Mouse (Mus musculus): Measurements from ENCODE around the gene Esrrg. TPM values are rescaled to one million over a fixed set of nuclear protein-coding genes. Genes with fewer than 3 reads are reported as not detected.

The Esrrg gene
- polyA plus RNA-seq, 1 experiment from 2014 or later = 1.0 TPM

GRCm38 (mm10) chr1:188008476-188008875, 399.9 kb downstream of the Esrrg start:
- H3K9ac ChIP-seq (ENCODE audit: low read length) = no peak overlapping the region
- H3K27me3 ChIP-seq (ENCODE audit: control insufficient read depth, insufficient read depth, low read depth, low read length) = no peaks in the 10 kb centered on the region; the same call in 1 of the 2 replicates
- no peak for ATAC-seq (ENCODE audit: low read depth)
- H3K4me1 ChIP-seq (replicated peaks; ENCODE audit: control insufficient read depth, insufficient read depth, low read length) = peaks cover 4% of the 10 kb centered on the region; the same call in 1 of the 2 replicates
- WGBS = 51% methylated on average over 13 of the region's 13 CpGs
- H3K9me3 ChIP-seq (ENCODE audit: control insufficient read depth, low read length) = no peaks in the 10 kb centered on the region
- H3K4me2 ChIP-seq (ENCODE audit: low read depth, low read length) = no peak overlapping the region
- H3K4me3 ChIP-seq (ENCODE audit: low read length) = no peak overlapping the region
- no peaks in the 10 kb centered on the region for H3K36me3 ChIP-seq (ENCODE audit: control insufficient read depth, insufficient read depth, low read length)
- H3K27ac ChIP-seq (ENCODE audit: low read length) = no peak overlapping the region

GRCm38 (mm10) chr1:188009868-188010267, 401.3 kb downstream of the Esrrg start:
- no peak for ATAC-seq (ENCODE audit: low read depth)
- H3K9me3 ChIP-seq (ENCODE audit: control insufficient read depth, low read length) = no peaks in the 10 kb centered on the region
- 77% methylated on average over 5 of the region's 5 CpGs for WGBS
- no peak overlapping the region for H3K4me3 ChIP-seq (ENCODE audit: low read length)
- no peak overlapping the region for H3K27ac ChIP-seq (ENCODE audit: low read length)
- no peaks in the 10 kb centered on the region for H3K36me3 ChIP-seq (ENCODE audit: control insufficient read depth, insufficient read depth, low read length)
- no peaks in the 10 kb centered on the region; the same call in 1 of the 2 replicates for H3K27me3 ChIP-seq (ENCODE audit: control insufficient read depth, insufficient read depth, low read depth, low read length)
- H3K4me1 ChIP-seq (replicated peaks; ENCODE audit: control insufficient read depth, insufficient read depth, low read length) = peaks cover 4% of the 10 kb centered on the region; the same call in 1 of the 2 replicates
- H3K9ac ChIP-seq (ENCODE audit: low read length) = no peak overlapping the region
- no peak overlapping the region for H3K4me2 ChIP-seq (ENCODE audit: low read depth, low read length)

DNA sequence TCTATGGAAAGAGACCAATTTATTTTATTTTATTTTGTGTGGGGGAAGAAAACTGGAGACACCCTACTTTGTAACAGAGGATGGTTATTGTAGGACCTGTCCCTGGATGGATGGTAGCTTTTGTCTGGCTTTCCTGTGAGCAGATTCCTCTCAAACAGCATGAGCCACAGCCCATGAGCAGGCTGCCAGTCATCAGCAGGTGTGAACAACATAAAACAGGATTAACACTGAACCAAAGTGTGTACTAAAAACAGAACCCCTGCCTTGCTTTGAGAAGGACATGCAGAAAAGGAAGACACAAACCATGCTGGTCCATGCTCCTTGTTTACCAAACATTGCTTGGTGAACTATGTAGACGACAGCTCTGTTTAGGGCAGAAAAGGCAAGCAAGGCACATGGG, 402.3 kb downstream of the Esrrg start:
- no peak overlapping the region for H3K27ac ChIP-seq (ENCODE audit: low read length)
- H3K9me3 ChIP-seq (ENCODE audit: control insufficient read depth, low read length) = no peaks in the 10 kb centered on the region
- H3K4me1 ChIP-seq (replicated peaks; ENCODE audit: control insufficient read depth, insufficient read depth, low read length) = peaks cover 4% of the 10 kb centered on the region; the same call in 1 of the 2 replicates
- H3K36me3 ChIP-seq (ENCODE audit: control insufficient read depth, insufficient read depth, low read length) = no peaks in the 10 kb centered on the region
- no peak for ATAC-seq (ENCODE audit: low read depth)
- 66% methylated on average over 1 of the region's 1 CpGs for WGBS
- no peak overlapping the region for H3K4me2 ChIP-seq (ENCODE audit: low read depth, low read length)
- no peak overlapping the region for H3K9ac ChIP-seq (ENCODE audit: low read length)
- H3K27me3 ChIP-seq (ENCODE audit: control insufficient read depth, insufficient read depth, low read depth, low read length) = no peaks in the 10 kb centered on the region; the same call in 1 of the 2 replicates
- H3K4me3 ChIP-seq (ENCODE audit: low read length) = no peak overlapping the region

DNA sequence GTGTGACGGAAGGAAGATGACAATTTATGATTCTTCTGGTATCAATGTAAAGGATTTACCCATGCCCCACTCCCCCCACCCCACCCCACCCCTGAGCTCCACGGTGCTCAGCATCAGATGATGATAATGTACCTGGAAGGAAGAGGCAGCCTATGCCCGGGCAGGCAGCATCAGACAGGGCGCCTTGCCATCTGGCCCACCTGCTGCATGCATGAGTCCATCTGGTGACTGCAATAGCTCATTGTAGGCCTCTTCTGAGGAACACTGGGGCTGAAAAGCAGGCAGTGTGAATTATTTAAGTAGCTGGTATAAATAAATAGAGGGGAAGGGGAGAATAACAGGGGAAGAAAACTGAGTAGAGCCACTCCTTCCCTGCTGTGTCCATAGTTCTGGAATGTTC, 405.8 kb downstream of the Esrrg start:
- no peak for ATAC-seq (ENCODE audit: low read depth)
- Histone ChIP-seq H3K4me2 (ENCODE audit: low read depth, low read length) (no peak overlapping the region), H3K4me3 (ENCODE audit: low read length) (no peak overlapping the region), H3K27me3 (ENCODE audit: control insufficient read depth, insufficient read depth, low read depth, low read length) (no peaks in the 10 kb centered on the region), H3K36me3 (ENCODE audit: control insufficient read depth, insufficient read depth, low read length) (no peaks in the 10 kb centered on the region), H3K9me3 (ENCODE audit: control insufficient read depth, low read length) (no peaks in the 10 kb centered on the region), H3K27ac (ENCODE audit: low read length) (no peak overlapping the region), H3K4me1 (replicated peaks; ENCODE audit: control insufficient read depth, insufficient read depth, low read length) (no peaks in the 10 kb centered on the region), H3K9ac (ENCODE audit: low read length) (no peak overlapping the region)
- 60% methylated on average over 4 of the region's 4 CpGs for WGBS

DNA sequence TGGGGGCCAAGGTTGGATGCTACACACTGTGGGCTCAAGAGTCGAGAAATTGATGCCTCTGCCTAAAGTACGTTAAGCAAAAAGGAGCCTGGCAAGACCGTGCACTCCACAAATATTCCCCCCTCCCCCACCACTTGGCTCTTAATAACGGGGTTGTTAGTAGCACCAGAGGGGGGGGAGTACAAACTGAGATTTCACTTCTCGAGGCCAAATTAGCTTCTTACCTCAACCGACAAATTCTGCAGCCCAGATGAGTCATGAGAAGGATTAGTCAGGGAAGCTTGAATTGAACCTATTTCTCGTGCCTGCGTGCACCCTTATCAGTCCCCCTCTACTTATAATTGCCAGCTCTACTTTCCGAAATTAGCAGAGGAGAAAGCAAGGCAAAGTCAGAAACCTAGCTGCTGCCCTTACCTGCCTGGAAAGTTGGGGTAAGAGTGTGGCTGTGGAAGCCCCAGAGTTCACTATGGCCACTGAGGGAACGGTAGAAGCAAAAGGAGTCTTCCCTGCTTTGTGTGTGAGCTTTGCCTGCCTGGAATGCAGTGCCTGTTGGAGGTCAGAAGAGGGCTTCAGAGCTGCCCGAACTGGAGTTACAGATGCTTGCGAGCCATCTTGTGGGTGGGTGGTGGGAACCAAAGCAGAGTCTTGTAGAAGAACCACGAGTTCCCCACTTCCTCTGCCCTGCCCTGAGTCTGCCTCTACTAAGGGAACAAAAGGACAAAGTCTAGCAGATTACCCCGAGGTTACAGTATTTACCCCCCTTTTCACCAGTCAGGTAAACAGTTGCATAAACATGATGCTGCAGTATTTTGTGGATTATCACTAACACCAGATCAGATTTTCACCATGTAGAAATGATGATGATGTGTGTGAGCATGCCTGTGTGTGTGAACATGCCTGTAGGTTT, 409.6 kb downstream of the Esrrg start:
- Histone ChIP-seq H3K4me3 (ENCODE audit: low read length) (no peak overlapping the region), H3K4me1 (replicated peaks; ENCODE audit: control insufficient read depth, insufficient read depth, low read length) (no peaks in the 10 kb centered on the region), H3K36me3 (ENCODE audit: control insufficient read depth, insufficient read depth, low read length) (no peaks in the 10 kb centered on the region), H3K9ac (ENCODE audit: low read length) (no peak overlapping the region), H3K4me2 (ENCODE audit: low read depth, low read length) (no peak overlapping the region), H3K9me3 (ENCODE audit: control insufficient read depth, low read length) (no peaks in the 10 kb centered on the region), H3K27me3 (ENCODE audit: control insufficient read depth, insufficient read depth, low read depth, low read length) (no peaks in the 10 kb centered on the region), H3K27ac (ENCODE audit: low read length) (no peak overlapping the region)
- 47% methylated on average over 14 of the region's 14 CpGs for WGBS
- ATAC-seq (ENCODE audit: low read depth) = no peak

- 79% methylated on average over 8 of the region's 8 CpGs for WGBS
- Histone ChIP-seq H3K9ac (ENCODE audit: low read length) (no peak overlapping the region), H3K4me3 (ENCODE audit: low read length) (no peak overlapping the region), H3K4me2 (ENCODE audit: low read depth, low read length) (no peak overlapping the region), H3K36me3 (ENCODE audit: control insufficient read depth, insufficient read depth, low read length) (no peaks in the 10 kb centered on the region), H3K4me1 (replicated peaks; ENCODE audit: control insufficient read depth, insufficient read depth, low read length) (no peaks in the 10 kb centered on the region), H3K27me3 (ENCODE audit: control insufficient read depth, insufficient read depth, low read depth, low read length) (no peaks in the 10 kb centered on the region), H3K9me3 (ENCODE audit: control insufficient read depth, low read length) (no peaks in the 10 kb centered on the region), H3K27ac (ENCODE audit: low read length) (no peak overlapping the region)
- ATAC-seq (ENCODE audit: low read depth) = no peak
Measured at GRCm38 (mm10) chr1:188029205-188029604, 420.6 kb downstream of the Esrrg start.

DNA sequence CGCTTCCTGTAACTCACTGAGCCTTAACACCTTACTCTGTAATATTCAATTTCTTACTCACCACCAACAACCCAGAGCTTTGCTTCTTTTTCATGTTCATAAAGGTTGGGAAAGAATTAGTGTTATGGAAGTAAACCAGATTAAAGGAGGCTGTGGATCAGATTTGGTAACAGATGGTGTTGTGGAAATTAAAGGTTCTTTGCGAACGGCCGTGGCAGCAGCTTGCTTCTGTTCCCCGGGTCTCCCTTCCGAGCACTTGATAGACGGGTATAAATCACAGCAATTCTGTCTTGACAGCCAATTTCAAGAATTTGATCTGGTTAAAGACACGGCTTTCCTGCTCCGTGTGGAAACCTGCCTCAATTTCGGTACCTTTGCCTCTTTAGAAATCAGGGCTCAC, 421.5 kb downstream of the Esrrg start:
- no peak overlapping the region for H3K9ac ChIP-seq (ENCODE audit: low read length)
- H3K4me2 ChIP-seq (ENCODE audit: low read depth, low read length) = no peak overlapping the region
- no peak for ATAC-seq (ENCODE audit: low read depth)
- H3K4me3 ChIP-seq (ENCODE audit: low read length) = no peak overlapping the region
- H3K27ac ChIP-seq (ENCODE audit: low read length) = no peak overlapping the region
- WGBS = 51% methylated on average over 10 of the region's 10 CpGs
- H3K27me3 ChIP-seq (ENCODE audit: control insufficient read depth, insufficient read depth, low read depth, low read length) = no peaks in the 10 kb centered on the region
- no peaks in the 10 kb centered on the region for H3K9me3 ChIP-seq (ENCODE audit: control insufficient read depth, low read length)
- no peaks in the 10 kb centered on the region for H3K36me3 ChIP-seq (ENCODE audit: control insufficient read depth, insufficient read depth, low read length)
- no peaks in the 10 kb centered on the region for H3K4me1 ChIP-seq (replicated peaks; ENCODE audit: control insufficient read depth, insufficient read depth, low read length)

DNA sequence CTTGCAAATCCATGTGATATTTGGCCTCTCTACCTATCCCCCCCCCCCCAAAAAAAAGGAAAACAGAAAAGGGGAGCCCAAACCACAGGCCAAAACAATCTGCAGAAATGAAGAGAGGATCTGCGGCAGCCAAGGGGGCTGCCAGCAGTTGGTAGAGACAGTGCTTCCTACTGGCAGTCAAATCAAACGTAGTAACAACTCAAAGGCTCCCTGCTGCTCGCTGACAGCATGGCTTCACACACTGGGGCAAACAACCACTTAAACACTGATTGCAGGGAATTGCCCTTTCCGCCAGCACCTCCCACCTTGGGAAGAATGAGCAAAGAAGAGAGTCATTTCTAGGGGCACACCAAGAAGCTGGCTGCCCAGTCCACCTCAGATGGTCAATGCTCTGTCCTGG, 422.7 kb downstream of the Esrrg start:
- no peaks in the 10 kb centered on the region for H3K4me1 ChIP-seq (replicated peaks; ENCODE audit: control insufficient read depth, insufficient read depth, low read length)
- no peak overlapping the region for H3K9ac ChIP-seq (ENCODE audit: low read length)
- H3K4me3 ChIP-seq (ENCODE audit: low read length) = no peak overlapping the region
- no peak for ATAC-seq (ENCODE audit: low read depth)
- no peaks in the 10 kb centered on the region for H3K9me3 ChIP-seq (ENCODE audit: control insufficient read depth, low read length)
- H3K36me3 ChIP-seq (ENCODE audit: control insufficient read depth, insufficient read depth, low read length) = no peaks in the 10 kb centered on the region
- H3K27me3 ChIP-seq (ENCODE audit: control insufficient read depth, insufficient read depth, low read depth, low read length) = no peaks in the 10 kb centered on the region
- no peak overlapping the region for H3K27ac ChIP-seq (ENCODE audit: low read length)
- 48% methylated on average over 4 of the region's 4 CpGs for WGBS
- H3K4me2 ChIP-seq (ENCODE audit: low read depth, low read length) = no peak overlapping the region

- Histone ChIP-seq H3K4me3 (ENCODE audit: low read length) (no peak overlapping the region), H3K9me3 (ENCODE audit: control insufficient read depth, low read length) (no peaks in the 10 kb centered on the region), H3K9ac (ENCODE audit: low read length) (no peak overlapping the region), H3K4me1 (replicated peaks; ENCODE audit: control insufficient read depth, insufficient read depth, low read length) (no peaks in the 10 kb centered on the region), H3K4me2 (ENCODE audit: low read depth, low read length) (no peak overlapping the region), H3K27me3 (ENCODE audit: control insufficient read depth, insufficient read depth, low read depth, low read length) (no peaks in the 10 kb centered on the region), H3K27ac (ENCODE audit: low read length) (no peak overlapping the region), H3K36me3 (ENCODE audit: control insufficient read depth, insufficient read depth, low read length) (no peaks in the 10 kb centered on the region)
- WGBS = 42% methylated on average over 8 of the region's 8 CpGs
- ATAC-seq (ENCODE audit: low read depth) = no peak
Measured at GRCm38 (mm10) chr1:188035957-188036356, 427.4 kb downstream of the Esrrg start.
